Mouse (Mus musculus) bone marrow macrophage, adult 2 months (primary cell): Measurements from ENCODE around the gene Sytl4. TPM values are rescaled to one million over a fixed set of nuclear protein-coding genes. Genes with fewer than 3 reads are reported as not detected.

Experiments
- H3K27ac ChIP-seq: 2 replicates; pipeline ENCODE4 v1.5.1; 2012; ENCODE audit warnings: low read depth, low read length; ENCODE audit not compliant: insufficient read depth
- H3K4me1 ChIP-seq: 2 replicates; pipeline ENCODE4 v1.6.1; 2012; ENCODE audit warnings: low read length; ENCODE audit not compliant: control insufficient read depth, insufficient read depth
- H3K4me3 ChIP-seq: 2 replicates; pipeline ENCODE4 v1.5.1; 2012; ENCODE audit warnings: mild to moderate bottlenecking, low read length, moderate library complexity; ENCODE audit not compliant: insufficient read depth
- CTCF ChIP-seq: IDR thresholded peaks from 2 replicates; pipeline ENCODE4 v1.5.1; 2012; ENCODE audit warnings: low read depth, mild to moderate bottlenecking, low read length, moderate library complexity
- POLR2A ChIP-seq: IDR thresholded peaks from 2 replicates; pipeline ENCODE4 v1.6.1; 2012; ENCODE audit warnings: mild to moderate bottlenecking, low read depth, low read length, borderline replicate concordance
- polyA plus RNA-seq: library from polyadenylated mRNA; stranded (reverse); fragments of >200 nt; gene quantifications from 2 replicates; pipeline ENCODE4 v1.2.4, GENCODE M21; 2012; ENCODE audit not compliant: missing spikeins, insufficient read depth, insufficient read length

Sytl4 gene
- not detected in 2 replicates for polyA plus RNA-seq

DNA sequence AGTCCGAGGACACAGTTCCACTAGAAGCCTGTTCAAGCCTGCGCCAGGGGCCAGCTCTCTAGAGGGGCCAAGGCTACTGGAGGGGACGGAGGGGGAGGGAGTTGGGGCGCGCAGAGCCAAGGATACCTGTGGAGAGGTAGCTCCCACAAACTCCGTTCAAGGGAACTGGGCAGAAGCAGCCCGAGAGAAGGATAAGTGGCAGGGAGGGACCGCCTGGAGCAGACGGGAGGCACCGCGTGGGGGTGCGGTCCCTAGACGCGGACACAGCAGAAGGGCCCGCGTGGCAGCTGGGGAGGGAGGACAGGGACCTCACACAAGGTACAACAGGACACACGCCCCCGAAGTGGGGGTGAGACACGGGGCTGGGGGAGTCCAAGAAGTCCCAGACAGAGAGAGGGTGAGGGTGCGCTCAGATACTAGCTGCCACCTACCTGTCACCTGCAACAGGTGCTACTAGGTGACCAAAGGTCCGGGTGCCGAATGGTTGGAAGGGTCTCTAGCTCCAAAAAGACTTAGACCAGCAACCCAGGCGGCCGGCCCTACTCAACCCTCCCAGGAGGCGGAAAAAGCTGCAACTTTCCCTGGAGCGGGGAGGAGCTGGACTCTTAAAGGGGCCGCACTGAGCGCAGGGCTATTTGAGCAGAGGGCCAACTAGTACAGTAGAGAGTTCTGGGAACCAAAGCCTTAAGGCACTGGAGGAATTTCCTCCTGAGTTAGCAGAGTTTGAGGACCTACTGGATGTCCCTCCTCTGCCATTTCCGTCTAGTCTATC is at the start of gene Sytl4:
Sytl4 (minus strand) TSS at position 582 of the 772 bp plus-strand sequence.
- TF ChIP-seq CTCF, result no peak
- no peak for TF ChIP-seq POLR2A
- H3K27ac ChIP-seq, result no peak within 1 kb of the TSS
- H3K4me3 ChIP-seq, result no peak within 1 kb of the TSS
- H3K4me1 ChIP-seq, result no peaks in the 10 kb centered on the region

DNA sequence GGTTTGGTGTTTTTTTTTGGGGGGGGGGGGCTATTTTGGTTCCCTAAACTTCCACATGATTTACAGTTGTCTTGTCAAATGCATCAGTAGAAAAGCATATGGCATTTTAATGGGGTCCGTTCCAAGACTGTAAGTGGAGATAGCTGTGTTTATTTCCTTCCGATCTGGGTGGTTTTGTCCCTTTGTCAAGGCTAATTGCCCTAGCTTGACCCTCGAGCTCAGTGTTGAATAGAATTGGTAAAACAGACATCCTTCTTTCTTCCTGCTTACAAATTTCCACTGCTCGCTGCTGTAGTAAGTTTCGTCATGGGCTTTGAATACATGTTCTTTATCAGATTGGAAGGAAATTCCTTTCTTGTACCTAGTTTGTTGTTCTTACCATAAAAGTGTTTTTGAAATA is 39.1 kb upstream of the Sytl4 start:
- Histone ChIP-seq H3K27ac (no peak overlapping the region), H3K4me1 (no peaks in the 10 kb centered on the region), H3K4me3 (no peak overlapping the region)
- no peak for TF ChIP-seq CTCF

DNA sequence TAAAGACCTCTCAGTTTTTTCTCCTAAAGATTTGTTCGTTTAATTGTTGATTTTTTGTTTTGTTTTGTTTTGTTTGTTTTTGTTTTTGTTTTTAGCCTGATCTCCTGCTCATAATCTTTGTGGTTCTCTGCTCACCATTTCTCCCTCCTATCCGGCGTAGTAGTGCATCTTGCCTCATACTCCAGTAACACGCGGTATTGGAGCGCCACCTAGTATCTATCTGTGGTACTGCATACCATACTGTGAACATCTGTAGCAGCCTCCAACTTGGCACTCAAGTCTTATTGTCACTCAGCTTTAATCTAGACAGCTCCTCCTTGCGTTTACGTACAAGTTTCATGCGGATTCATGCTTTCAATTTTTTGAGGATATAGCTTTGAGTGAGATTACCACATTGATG is 37.4 kb upstream of the Sytl4 start:
- Histone ChIP-seq H3K4me1 (no peaks in the 10 kb centered on the region), H3K4me3 (no peak overlapping the region), H3K27ac (no peak overlapping the region)
- TF ChIP-seq CTCF (no peak), POLR2A (no peak)

DNA sequence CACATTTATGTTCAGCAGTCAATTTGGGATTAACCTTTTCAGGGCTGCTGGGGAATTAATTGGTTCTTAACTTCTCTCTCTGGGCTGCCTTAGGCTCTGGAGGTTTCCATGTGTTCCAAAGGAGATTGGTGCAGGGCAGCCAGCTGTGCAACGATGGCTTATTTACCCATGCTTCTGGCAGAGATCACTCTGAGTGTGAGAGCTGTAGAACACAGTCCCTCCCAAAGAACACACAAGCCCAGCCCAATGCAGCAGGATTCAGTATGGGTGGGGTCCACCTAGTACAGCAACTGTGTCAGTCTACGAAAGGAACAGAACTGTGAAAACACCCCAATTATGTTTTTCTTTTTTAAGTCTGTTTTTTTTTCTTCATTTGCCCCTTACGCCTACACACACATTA is 14.3 kb upstream of the Sytl4 start:
- Histone ChIP-seq H3K4me3 (no peak overlapping the region), H3K27ac (no peak overlapping the region)
- TF ChIP-seq CTCF, result no peak
- no peak for TF ChIP-seq POLR2A

GRCm38 (mm10) chrX:133964615-133965014 is 17.0 kb downstream of the Sytl4 start:
- Histone ChIP-seq H3K4me1 (no peaks in the 10 kb centered on the region), H3K27ac (no peak overlapping the region), H3K4me3 (no peak overlapping the region)
- TF ChIP-seq CTCF (no peak), POLR2A (no peak)

More for the DNA sequence above, 14.3 kb upstream of the Sytl4 start:
- no peaks in the 10 kb centered on the region for H3K4me1 ChIP-seq

GRCm38 (mm10) chrX:133960617-133961016 is 21.0 kb downstream of the Sytl4 start:
- TF ChIP-seq CTCF (no peak), POLR2A (no peak)
- H3K27ac ChIP-seq, result no peak overlapping the region
- no peak overlapping the region for H3K4me3 ChIP-seq

GRCm38 (mm10) chrX:133954661-133955060 is 27.0 kb downstream of the Sytl4 start:
- TF ChIP-seq CTCF, result no peak

More at GRCm38 (mm10) chrX:133960617-133961016, 21.0 kb downstream of the Sytl4 start:
- no peaks in the 10 kb centered on the region for H3K4me1 ChIP-seq

DNA sequence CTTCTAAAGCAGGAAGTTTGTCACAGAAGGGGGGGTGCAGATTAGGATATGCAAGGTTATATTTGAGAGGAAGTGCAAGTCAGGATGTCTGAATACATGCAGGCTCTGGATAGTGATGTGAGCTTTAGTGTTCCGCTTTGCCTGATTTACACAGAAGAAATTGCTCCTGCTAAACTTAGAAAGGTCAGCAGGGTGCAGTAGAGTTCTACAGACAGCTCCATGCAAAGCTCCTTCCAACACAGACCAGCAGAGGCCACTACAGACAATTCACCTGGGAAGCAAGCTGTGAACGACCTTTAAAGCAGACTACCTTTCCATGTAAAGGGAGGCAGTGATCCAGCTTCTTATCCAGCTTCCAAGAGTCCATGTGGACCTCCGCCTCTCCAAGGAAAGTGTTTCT is 34.2 kb downstream of the Sytl4 start:
- Histone ChIP-seq H3K27ac (no peak overlapping the region), H3K4me1 (no peaks in the 10 kb centered on the region), H3K4me3 (no peak overlapping the region)
- no peak for TF ChIP-seq CTCF
- TF ChIP-seq POLR2A, result no peak

More at GRCm38 (mm10) chrX:133954661-133955060, 27.0 kb downstream of the Sytl4 start:
- Histone ChIP-seq H3K4me3 (no peak overlapping the region), H3K27ac (no peak overlapping the region), H3K4me1 (no peaks in the 10 kb centered on the region)

- H3K27ac ChIP-seq, result no peak overlapping the region
- TF ChIP-seq POLR2A, result no peak
- no peak for TF ChIP-seq CTCF
- H3K4me1 ChIP-seq, result no peaks in the 10 kb centered on the region
- H3K4me3 ChIP-seq, result no peak overlapping the region
These were observed 42.1 kb downstream of the Sytl4 start for GRCm38 (mm10) chrX:133939561-133939960.

DNA sequence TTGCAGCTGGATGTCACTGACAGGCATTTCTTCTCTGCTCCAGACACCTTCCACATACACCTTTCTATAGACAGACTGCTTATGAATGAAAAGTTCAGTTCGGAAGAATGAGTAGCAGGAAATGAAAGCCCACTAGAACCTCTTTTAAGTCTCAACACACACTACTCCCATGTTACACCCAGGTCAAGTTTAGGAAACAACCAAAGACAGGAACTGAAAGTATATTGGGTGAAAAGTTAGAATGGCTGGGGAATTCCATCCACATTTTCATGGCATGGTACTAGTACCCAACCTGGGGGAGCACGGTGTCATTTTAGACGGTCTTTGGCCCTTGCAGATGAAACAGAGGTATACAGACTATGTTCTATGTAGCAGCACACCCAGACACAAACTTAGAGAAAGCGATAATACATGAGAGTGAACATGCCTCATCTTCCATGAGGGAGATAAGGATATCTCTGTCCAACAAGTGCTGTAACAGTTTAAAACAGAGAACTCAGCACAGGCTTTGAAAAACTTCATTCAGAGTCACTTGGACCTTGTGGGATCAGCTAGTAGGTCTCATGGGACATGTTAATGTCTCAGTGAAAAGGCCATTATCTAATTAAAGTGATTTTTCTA is 44.9 kb downstream of the Sytl4 start:
- no peak overlapping the region for H3K4me3 ChIP-seq
- TF ChIP-seq POLR2A, result no peak
- no peak for TF ChIP-seq CTCF
- H3K4me1 ChIP-seq, result no peaks in the 10 kb centered on the region
- no peak overlapping the region for H3K27ac ChIP-seq
